Mouse (Mus musculus) left cerebral cortex, postnatal 10 days (tissue): ENCODE results near the gene Ecsit. TPM values are rescaled to one million over a fixed set of nuclear protein-coding genes. Genes with fewer than 3 reads are reported as not detected.

Experiments
- DNase-seq, 2 experiments: peaks; one replicate each; pipeline ENCODE4 v3.0.0; 2021 to 2022; ENCODE audit warnings: low spot score in 2 of 2, mixed read lengths in 1 of 2; ENCODE audit errors: extremely low spot score in 1 of 2
- intact Hi-C: fragments of 180-260 bp; cut with DNase I; formaldehyde crosslinking; loops from one replicate; pipeline ENCODE4 v1.15.1; 2025
- total RNA-seq, 2 experiments: library from RNA; stranded (reverse); gene quantifications; 2 replicates each; pipeline ENCODE4 v1.2.3; 2021

The Ecsit gene
- total RNA-seq, 2 experiments from 2014 or later: 40.5 to 42.8 TPM

GRCm38 (mm10) chr9:22056303-22056910 lies 28.8 kb downstream of the Ecsit start:
- intact Hi-C loops: no loop called here
- no peak for DNase-seq

GRCm38 (mm10) chr9:22055713-22056112 lies 29.5 kb downstream of the Ecsit start:
- DNase-seq: peak in 1 of 2 experiments; percentile 48
- intact Hi-C loops: no loop called here

- intact Hi-C loops: no loop called here
- peak; percentile 81 to 88 for DNase-seq
These were observed 30.7 kb downstream of the Ecsit start for GRCm38 (mm10) chr9:22054411-22055076.

GRCm38 (mm10) chr9:22053657-22054056 lies 31.6 kb downstream of the Ecsit start:
- intact Hi-C loops: no loop called here
- DNase-seq: no peak

- intact Hi-C loops: no loop called here
- peak; percentile 80 to 89 for DNase-seq
These were observed 33.3 kb downstream of the Ecsit start, which contains the start of gene Elavl3 for GRCm38 (mm10) chr9:22051958-22052254. Gene Elavl3, minus strand, starts transcription at chr9:22052023.

GRCm38 (mm10) chr9:22051161-22051957 lies 33.9 kb downstream of the Ecsit start:
- DNase-seq: peak in 1 of 2 experiments; percentile 78
- intact Hi-C loops: no loop called here

GRCm38 (mm10) chr9:22050351-22050889 lies 34.8 kb downstream of the Ecsit start:
- intact Hi-C loops: no loop called here
- DNase-seq: peak in 1 of 2 experiments; percentile 80

- no peak for DNase-seq
- intact Hi-C loops: no loop called here
These were observed 35.4 kb downstream of the Ecsit start for GRCm38 (mm10) chr9:22049721-22050270.

- DNase-seq: no peak
- intact Hi-C loops: no loop called here
These were observed 35.9 kb downstream of the Ecsit start for GRCm38 (mm10) chr9:22049315-22049714.

GRCm38 (mm10) chr9:22047329-22047728 lies 37.9 kb downstream of the Ecsit start:
- intact Hi-C loops: no loop called here
- no peak for DNase-seq

- intact Hi-C loops: no loop called here
- DNase-seq: no peak
These were observed 43.4 kb downstream of the Ecsit start for GRCm38 (mm10) chr9:22041832-22042231.

- DNase-seq: no peak
These were observed 47.4 kb downstream of the Ecsit start for GRCm38 (mm10) chr9:22037826-22038225.

GRCm38 (mm10) chr9:22035300-22036044 lies 49.8 kb downstream of the Ecsit start:
- intact Hi-C loops: no loop called here
- no peak for DNase-seq

More at GRCm38 (mm10) chr9:22037826-22038225, 47.4 kb downstream of the Ecsit start:
- intact Hi-C loops: no loop called here

- no peak for DNase-seq
- intact Hi-C loops: no loop called here
These were observed 54.9 kb downstream of the Ecsit start for GRCm38 (mm10) chr9:22030386-22030785.

GRCm38 (mm10) chr9:22028467-22028866 lies 56.8 kb downstream of the Ecsit start:
- intact Hi-C loops: no loop called here
- DNase-seq: no peak

GRCm38 (mm10) chr9:22024592-22024991 lies 60.6 kb downstream of the Ecsit start:
- intact Hi-C loops: no loop called here
- DNase-seq: no peak
